Mouse (Mus musculus) E14TG2a.4 (cell line): ENCODE results near the gene Dguok.

Experiments used
- CTCF ChIP-seq: conservative IDR thresholded peaks from 2 replicates; pipeline ENCODE4 v1.5.1; 2014; ENCODE audit warnings: low read length
- POU5F1 ChIP-seq: IDR thresholded peaks from 2 replicates; pipeline ENCODE4 v1.6.1; 2014; ENCODE audit warnings: low read length, borderline replicate concordance

DNA sequence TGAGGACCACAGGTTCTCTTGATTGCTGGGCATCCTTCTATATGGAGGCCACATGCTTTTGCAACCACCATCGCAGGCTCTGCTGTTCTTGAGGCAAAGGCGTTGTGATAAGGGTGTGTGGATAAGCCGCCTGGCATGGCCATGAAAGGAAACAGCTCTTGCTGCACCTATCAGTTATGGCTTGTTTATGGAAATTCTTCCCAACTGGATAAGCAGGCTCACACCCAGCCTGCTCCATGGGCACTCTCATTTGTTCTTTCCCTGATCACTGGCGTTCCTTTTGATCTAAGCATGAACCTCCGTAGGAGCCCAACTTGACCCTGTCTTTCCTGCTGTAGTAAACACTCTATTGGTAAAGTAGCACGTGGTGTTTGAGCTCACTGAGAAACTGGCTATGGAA lies 15.0 kb upstream of the Dguok start:
- TF ChIP-seq CTCF (no peak), POU5F1 (no peak)
